8 mouse cellular contexts compared by ENCODE assay signal in genomic region chr14:30548965-30549776, GRCm38 (mm10). TPM values are rescaled to one million over a fixed set of nuclear protein-coding genes. Genes with fewer than 3 reads are reported as not detected.
DNase-seq lines count a peak whose midpoint lies in the region; ATAC-seq lines count a peak whose summit lies in the region.

No protein-coding gene starts in this region.

- H3K27me3 ChIP-seq in hindbrain, embryonic 14.5 days (ENCODE audit: control insufficient read depth, insufficient read depth, low read length), result no peaks in the 10 kb centered on the region

- peak overlapping the region; percentile 91 for H3K27ac ChIP-seq in hindbrain, embryonic 14.5 days

- H3K4me1 ChIP-seq in hindbrain, embryonic 14.5 days (replicated peaks; ENCODE audit: control insufficient read depth, insufficient read depth, low read length), result peaks cover 26% of the 10 kb centered on the region

- H3K4me3 ChIP-seq in hindbrain, embryonic 14.5 days (replicated peaks; ENCODE audit: low read length), result peak overlapping the region; percentile 62

- no peaks in the 10 kb centered on the region for H3K9me3 ChIP-seq in hindbrain, embryonic 14.5 days (ENCODE audit: control insufficient read depth, low read length)

- no peaks in the 10 kb centered on the region for H3K36me3 ChIP-seq in hindbrain, embryonic 14.5 days (replicated peaks; ENCODE audit: control insufficient read depth, insufficient read depth)

- under 1% methylated on average over 67 of the region's 69 CpGs for WGBS in hindbrain, embryonic 14.5 days

- peak overlapping the region; percentile 75 for H3K4me2 ChIP-seq in hindbrain, embryonic 14.5 days (replicated peaks)

- ATAC-seq in hindbrain, embryonic 14.5 days (ENCODE audit: low FRiP score), result peak; percentile 93

- peak; percentile 96 for DNase-seq in NIH3T3 (ENCODE audit: low read depth)
- peak; percentile 98 to 99 for DNase-seq in cerebellum, postnatal 10 days
- DNase-seq in frontal cortex, postnatal 14 days (ENCODE audit: low spot score in 2 of 2), result peak; percentile 84 to 92
- DNase-seq in hindbrain, embryonic 14.5 days (ENCODE audit: low spot score), result peak; percentile 90
- DNase-seq in layer of hippocampus, postnatal 36 days, result peak; percentile 88 to 89
- DNase-seq in lung, postnatal 36 days, result peak; percentile 99
- DNase-seq in retina, postnatal 1 day, result peak; percentile 97
- DNase-seq in urinary bladder, adult 18-20 months (ENCODE audit: low spot score in 2 of 2), result peak; percentile 91 to 95

- H3K9ac ChIP-seq in hindbrain, embryonic 14.5 days, result peak overlapping the region; percentile 86

RNA-seq across cellular contexts. Expression of gene Tkt, which starts 1.0 kb away (rescaled TPM):
- polyA plus RNA-seq in hindbrain, embryonic 14.5 days (2014; fragmentation: Nextera tagmentation; extraction: Ambion mirVana), result 110 and 144 TPM in 2 replicates
- total RNA-seq in layer of hippocampus, postnatal 36 days (2021), result 100 to 1,000 TPM; 147 to 168 TPM

RNA-seq across cellular contexts. Expression of gene Cacna1d, which starts 57.9 kb away (rescaled TPM):
- 10.5 and 13.5 TPM in 2 replicates for polyA plus RNA-seq in hindbrain, embryonic 14.5 days (2014; fragmentation: Nextera tagmentation; extraction: Ambion mirVana)
- 10 to 100 TPM; 41.8 to 60.0 TPM for total RNA-seq in layer of hippocampus, postnatal 36 days (2021)

Comparison
In these comparisons a context has a peak if more than half of its experiments do, and no peak if none do; other contexts are left out.
1. Peak in every context shown above with its lines: DNase-seq, ATAC-seq, H3K4me3 ChIP-seq and H3K27ac ChIP-seq.